Mouse (Mus musculus) left cerebral cortex, adult 2 months (tissue): ENCODE measurements at regions not wholly inside any gene's neighbourhood (a gene's known extent, or its start where the extent isn't known, plus 50 kb on each side); places are given as distances from the start of the nearest gene placed in this dataset.
A peak's percentile ranks its signal among the peaks of the same experiment; 100 is the strongest.

ENCODE experiments used
- DNase-seq, 2 experiments: peaks; one replicate each; pipeline ENCODE4 v3.0.0; 2021 to 2022; ENCODE audit warnings: low spot score in 2 of 2, mixed read lengths in 1 of 2; ENCODE audit errors: extremely low spot score in 1 of 2
- H3K27ac ChIP-seq: fragments of 200-600 bp; 2 replicates; pipeline ENCODE4 v1.8.1; 2022
- H3K4me3 ChIP-seq: fragments of 200-600 bp; 2 replicates; pipeline ENCODE4 v1.8.1; 2022
- CTCF ChIP-seq: fragments of 200-600 bp; IDR thresholded peaks from 2 replicates; pipeline ENCODE4 v1.8.1; 2022; ENCODE audit warnings: antibody characterized with exemption, mild to moderate bottlenecking, moderate library complexity
- intact Hi-C: fragments of 180-260 bp; cut with DNase I; formaldehyde crosslinking; loops from one replicate; pipeline ENCODE4 v1.15.1; 2025

DNA sequence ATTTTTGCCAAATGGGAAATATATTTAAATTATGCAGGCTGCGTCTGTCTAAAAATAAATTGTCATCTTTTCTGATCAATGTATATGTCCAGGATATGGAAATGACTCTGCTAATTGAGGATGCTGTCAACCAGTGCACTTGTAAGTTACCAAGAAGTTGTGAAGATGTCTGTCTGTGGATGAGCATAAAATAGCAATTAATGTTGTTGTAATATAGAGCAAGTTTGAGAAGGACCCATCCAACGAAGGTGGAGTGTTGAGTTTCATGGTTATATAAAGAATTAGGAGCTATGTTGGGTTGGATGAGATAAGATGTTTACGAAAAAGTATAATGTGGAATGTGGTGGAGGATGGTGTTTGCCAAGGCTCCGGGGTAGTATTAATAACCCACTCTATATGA, 131.6 kb downstream of the Zbtb18 start:
- no peak for TF ChIP-seq CTCF
- intact Hi-C loops, result loop anchor here (1.0 to 2.0 kb wide), 3 partner anchors 28 to 117 kb away; no protein-coding TSS in a partner anchor
- peak overlapping the region; percentile 85 for H3K27ac ChIP-seq
- DNase-seq, result no peak
- no peak overlapping the region for H3K4me3 ChIP-seq

DNA sequence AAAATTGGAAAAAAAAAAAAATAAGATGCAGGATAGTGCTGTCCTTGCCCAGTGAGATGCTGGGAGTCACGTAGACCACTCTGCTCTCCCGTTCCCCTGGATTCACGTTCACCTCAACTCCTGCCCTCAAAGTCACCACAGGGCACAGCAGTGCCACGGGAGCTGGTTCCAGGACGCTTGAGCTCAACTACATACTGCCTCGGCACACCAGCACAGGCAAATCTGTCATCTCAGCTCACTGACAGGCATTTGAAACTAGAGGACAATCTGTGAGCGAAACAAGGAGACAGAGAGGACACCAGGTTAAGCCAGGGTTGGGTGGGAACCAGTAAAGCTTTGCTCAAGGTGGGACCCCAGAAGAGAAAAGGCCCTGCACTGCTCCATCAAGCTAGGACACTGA, 132.2 kb downstream of the Zbtb18 start:
- TF ChIP-seq CTCF, result no peak
- intact Hi-C loops, result no loop called here
- no peak for DNase-seq
- Histone ChIP-seq H3K27ac (peak overlapping the region; percentile 85), H3K4me3 (no peak overlapping the region)

- no peak overlapping the region for H3K4me3 ChIP-seq
- no peak for TF ChIP-seq CTCF
- intact Hi-C loops, result no loop called here
Observed at GRCm38 (mm10) chr1:177584302-177584886, 142.2 kb downstream of the Zbtb18 start.

GRCm38 (mm10) chr1:177585320-177585719, 143.2 kb downstream of the Zbtb18 start:
- TF ChIP-seq CTCF, result no peak
- no peak overlapping the region for H3K27ac ChIP-seq
- no peak for DNase-seq
- intact Hi-C loops, result no loop called here
- H3K4me3 ChIP-seq, result no peak overlapping the region

More at GRCm38 (mm10) chr1:177584302-177584886, 142.2 kb downstream of the Zbtb18 start:
- no peak for DNase-seq
- H3K27ac ChIP-seq, result no peak overlapping the region

DNA sequence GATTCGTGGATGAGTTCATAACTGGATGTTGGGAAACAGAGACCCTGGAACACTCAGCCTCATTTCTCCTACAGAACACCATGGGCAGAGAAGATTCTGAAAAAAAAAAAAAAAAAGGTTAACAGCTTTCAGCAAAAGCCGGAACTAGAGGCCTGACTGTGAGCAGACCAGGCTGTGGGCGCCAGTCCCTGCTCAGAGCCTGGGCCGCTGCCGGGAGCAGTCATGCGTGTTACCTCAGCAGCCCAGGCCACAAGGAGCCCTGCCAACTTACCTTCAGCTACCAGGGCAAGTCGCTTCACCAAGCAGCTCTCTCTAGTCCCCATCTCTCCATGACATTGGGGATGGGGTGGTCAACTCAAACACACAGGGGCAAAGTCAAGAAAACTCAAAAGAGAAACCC, 140.6 kb upstream of the 1700016C15Rik start:
- Histone ChIP-seq H3K27ac (no peak overlapping the region), H3K4me3 (no peak overlapping the region)
- no peak for TF ChIP-seq CTCF
- no peak for DNase-seq
- intact Hi-C loops, result no loop called here

DNA sequence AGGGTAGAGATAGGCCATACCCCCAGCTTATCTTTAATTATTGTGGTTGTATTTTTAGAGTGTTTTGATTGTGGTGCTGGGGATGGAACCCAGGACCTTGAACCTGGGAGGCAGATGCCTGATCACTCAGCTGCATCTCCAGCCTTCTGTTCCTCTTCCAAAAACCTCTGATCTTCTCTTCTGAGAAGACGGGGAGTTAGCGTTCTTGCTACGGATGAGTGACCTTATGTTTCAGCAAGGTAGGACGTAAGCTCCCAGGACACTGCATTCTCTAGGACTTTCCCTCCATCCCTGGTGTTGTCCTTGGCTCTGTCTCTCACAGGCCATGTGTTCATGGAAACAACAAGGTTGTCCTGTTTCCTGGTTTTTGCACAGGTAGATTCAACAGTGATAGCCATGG, 140.0 kb upstream of the 1700016C15Rik start:
- intact Hi-C loops, result no loop called here
- TF ChIP-seq CTCF, result no peak
- no peak overlapping the region for H3K27ac ChIP-seq
- DNase-seq, result no peak
- H3K4me3 ChIP-seq, result no peak overlapping the region

- DNase-seq, result no peak
- no peak for TF ChIP-seq CTCF
- no peak overlapping the region for H3K27ac ChIP-seq
- intact Hi-C loops, result no loop called here
- H3K4me3 ChIP-seq, result no peak overlapping the region
Observed at GRCm38 (mm10) chr1:177591742-177592141, 137.9 kb upstream of the 1700016C15Rik start.

DNA sequence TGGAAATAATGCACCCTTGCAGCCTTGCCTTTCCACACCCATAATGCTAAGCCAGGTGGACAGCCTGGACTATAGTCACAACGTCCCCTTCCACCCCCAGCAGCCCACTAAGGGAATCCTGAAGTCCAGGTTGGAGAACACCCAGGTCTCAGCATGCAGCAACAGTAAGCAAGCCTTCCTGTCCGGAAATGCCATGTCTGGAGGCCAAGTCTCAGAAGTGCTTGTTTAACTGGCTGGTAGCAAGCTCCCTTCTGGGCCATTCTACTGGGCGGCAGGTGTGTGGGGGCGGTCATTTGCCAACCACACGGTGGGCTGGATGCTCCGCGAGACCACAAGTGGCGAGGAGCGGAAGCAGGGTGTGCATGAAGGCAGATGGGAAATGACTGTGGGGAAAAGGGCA, 137.3 kb upstream of the 1700016C15Rik start:
- no peak for DNase-seq
- intact Hi-C loops, result no loop called here
- TF ChIP-seq CTCF, result no peak
- H3K4me3 ChIP-seq, result no peak overlapping the region
- H3K27ac ChIP-seq, result no peak overlapping the region

GRCm38 (mm10) chr1:177594341-177594740, 135.3 kb upstream of the 1700016C15Rik start:
- no peak overlapping the region for H3K27ac ChIP-seq

GRCm38 (mm10) chr1:177595326-177595914, 134.2 kb upstream of the 1700016C15Rik start:
- no peak overlapping the region for H3K27ac ChIP-seq
- no peak for TF ChIP-seq CTCF
- intact Hi-C loops, result no loop called here

More at GRCm38 (mm10) chr1:177594341-177594740, 135.3 kb upstream of the 1700016C15Rik start:
- intact Hi-C loops, result no loop called here
- H3K4me3 ChIP-seq, result no peak overlapping the region
- TF ChIP-seq CTCF, result no peak
- DNase-seq, result no peak

DNA sequence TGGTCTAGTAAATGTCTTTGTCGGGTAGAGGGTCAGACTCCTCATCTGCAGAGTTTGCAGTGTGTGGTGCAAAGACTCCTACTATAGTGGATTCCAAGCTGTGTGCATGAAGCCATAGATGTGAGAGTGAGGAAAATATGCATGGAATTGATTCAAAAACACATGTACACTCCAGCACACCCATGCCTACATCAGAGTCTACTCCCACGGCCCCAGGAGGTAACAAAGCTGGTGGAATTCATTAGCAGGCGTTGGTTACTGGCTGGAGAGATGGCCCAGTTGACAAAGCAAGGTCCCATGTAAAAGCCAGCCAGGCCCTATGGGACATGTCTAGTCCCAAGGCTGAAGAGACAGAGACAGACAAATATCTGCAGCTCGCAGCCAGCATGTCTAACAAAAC, 132.6 kb upstream of the 1700016C15Rik start:
- no peak overlapping the region for H3K4me3 ChIP-seq
- no peak for DNase-seq
- intact Hi-C loops, result no loop called here
- TF ChIP-seq CTCF, result no peak
- no peak overlapping the region for H3K27ac ChIP-seq

More at GRCm38 (mm10) chr1:177595326-177595914, 134.2 kb upstream of the 1700016C15Rik start:
- no peak overlapping the region for H3K4me3 ChIP-seq
- no peak for DNase-seq

DNA sequence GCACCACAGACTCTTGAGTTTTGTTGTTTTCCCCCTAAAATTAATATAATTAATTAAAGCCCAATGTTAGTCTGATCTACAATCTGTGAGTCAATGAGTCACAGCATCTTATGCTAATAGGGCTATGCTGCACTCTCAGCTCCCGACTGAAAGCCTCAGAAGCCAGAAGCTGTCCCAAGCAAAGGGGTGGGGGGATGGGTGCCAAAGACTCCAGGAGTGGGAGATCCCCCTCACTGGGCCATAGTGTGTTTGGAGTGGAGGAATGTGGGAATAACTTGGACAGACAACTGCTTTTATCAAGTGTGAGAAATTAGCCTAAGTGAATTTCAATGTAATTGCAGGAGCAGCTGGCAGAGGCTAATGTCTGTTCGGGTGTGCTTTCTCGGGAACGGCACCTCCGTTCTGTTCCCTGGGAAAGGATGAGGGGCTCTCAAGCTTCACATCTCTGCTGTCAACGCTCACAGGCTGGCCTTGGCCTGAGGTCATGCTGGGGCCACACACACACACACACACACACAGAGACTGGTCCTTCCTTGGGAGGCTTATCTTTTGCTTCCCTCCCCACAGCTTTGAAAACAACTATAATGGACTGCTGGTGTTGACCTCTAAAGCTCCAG, 124.2 kb upstream of the 1700016C15Rik start:
- no peak for TF ChIP-seq CTCF
- H3K4me3 ChIP-seq, result no peak overlapping the region
- no peak overlapping the region for H3K27ac ChIP-seq
- intact Hi-C loops, result no loop called here
- DNase-seq, result no peak
